Mouse (Mus musculus) kidney, adult 11 months (tissue): ENCODE results near the gene Krba1.
A peak's percentile ranks its signal among the peaks of the same experiment; 100 is the strongest.

Experiments used
- DNase-seq: peaks from one replicate; pipeline ENCODE4 v3.0.0; 2022

The Krba1 gene

DNA sequence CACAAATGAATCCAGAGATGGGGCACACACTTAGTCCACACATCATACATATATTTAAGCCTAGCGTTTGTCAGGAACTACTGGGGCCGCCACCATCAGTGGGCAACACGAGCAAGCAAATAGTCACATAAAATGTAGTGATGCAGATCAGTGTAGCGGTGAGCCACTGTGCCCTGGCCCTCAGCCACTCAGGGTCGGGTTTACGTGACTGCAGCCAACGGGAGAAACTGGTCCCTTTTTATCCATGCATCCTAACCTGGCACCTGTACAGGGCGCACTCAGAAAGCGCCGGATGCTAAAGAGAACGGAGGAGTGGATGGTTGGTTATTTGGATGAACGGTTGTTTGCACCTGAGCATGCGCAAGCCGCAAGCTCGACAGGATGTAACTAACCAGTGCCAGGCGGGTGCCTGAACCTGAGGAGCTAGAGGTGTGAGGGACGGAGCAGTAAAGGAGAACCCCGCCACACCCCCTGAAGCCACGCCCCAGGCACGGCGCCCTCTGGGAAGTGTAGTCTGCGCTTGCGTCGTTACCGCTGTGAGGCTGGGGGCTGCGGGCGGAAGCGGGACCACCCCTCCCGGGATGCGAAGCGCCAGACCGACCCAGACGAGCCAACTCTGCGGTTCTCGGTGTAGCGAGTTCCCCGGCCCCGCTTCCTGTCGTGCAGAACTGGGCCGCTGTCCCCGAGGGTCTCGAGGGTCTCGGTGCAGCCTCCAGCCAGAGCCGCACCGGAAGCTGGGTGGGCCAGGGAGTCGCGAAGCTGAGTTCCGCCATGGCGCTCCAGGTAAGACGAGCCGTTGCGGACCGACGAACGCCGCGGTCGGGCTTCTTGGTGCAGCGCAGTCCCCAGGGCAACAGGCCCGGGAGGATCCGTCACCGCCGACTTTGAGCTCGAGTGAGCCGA is at the start of gene Krba1:
TSS of gene Krba1 (plus strand) at position 482 of the 903 bp plus-strand sequence.
- DNase-seq: peak; percentile 89

DNA sequence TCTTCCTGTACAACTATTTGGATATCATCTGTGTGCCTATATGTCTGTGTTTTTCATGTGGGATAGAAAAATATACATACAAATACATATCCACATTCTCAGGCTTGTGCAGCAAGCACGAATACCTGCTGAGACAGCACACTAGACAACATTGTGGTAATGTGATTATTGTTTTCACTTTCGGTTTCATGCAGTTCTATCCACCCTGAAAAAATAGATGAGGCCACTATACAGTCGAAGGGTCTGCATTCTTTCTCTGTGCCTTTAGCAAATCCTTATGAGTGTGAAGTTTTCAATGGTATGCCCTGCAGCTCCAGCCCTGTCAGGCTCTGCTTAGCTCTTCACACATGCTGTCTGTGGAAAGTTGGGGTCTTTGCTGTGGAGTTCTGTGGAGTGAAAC is 36.5 kb upstream of the Krba1 start:
- no peak for DNase-seq

DNA sequence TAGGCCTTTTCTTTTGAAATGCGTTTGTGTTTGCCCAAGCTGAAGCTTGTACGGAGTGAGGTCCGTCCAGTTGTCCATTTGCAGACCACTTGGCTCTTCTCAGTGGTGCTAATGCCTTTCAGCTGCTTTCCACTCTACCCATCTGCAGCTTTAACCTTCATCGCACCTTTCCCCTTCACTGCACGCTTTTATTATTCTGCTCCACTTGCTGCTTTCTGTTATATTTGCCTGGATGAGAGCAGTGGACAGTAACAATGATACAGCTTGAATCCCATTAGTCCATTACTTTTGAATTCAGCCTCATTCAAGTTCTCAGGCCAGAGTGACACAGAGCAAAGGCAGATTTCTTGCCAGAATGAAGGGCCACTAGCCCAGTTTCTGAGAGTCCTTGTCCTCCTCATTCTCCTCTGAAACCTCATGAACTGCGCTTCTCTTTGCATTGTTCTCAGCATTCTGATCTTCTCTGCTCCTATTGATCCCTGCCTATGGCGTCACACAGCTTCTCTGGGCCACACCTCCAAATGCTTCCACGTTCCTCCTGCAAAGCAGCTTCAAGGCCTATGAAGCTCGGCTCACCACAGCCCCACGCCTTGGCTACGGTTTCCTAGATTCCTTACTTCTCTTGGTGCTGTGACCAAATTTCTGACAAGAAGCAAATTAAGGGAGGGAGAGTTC is 28.9 kb upstream of the Krba1 start:
- no peak for DNase-seq

DNA sequence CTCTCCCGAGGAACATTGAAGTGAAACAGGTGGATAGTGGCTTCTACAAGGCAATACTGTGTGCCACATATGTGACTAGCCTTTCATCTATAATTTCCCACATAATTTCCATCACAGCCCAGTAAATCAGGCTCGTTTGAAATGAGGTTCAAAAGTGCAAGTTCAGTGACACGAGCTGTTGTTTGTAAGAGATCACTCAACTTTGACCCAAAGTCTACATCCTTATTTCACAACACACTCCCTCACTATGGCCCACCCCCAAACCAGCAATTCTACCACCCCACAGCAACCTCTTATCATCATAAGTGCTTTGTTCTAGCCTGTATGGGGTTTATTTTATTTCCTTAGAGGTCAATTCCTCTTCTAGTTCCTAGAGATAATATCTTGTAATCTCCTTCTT is 7.2 kb upstream of the Krba1 start:
- no peak for DNase-seq

DNA sequence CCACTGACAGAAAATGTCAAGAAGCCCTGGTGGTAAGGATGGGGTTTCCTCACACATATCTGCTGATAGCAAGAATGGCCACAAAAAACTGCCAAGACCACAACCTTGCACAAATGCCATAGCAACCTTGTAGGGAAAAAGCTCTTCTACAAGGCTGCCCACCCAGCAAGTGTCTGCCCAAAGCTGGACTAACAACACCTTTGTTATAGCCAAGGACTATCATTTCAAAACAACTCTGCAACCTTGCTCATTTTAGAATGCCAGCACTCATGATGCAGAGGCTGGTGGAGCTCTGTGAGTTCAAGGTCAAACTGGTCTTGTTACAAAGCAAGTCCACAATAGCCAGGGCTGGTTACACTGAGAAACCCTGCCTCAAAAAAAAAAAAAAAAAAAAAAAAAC is 1.6 kb upstream of the Krba1 start:
- no peak for DNase-seq

- no peak for DNase-seq
These were observed 716 bp downstream of the Krba1 start for GRCm38 (mm10) chr6:48396008-48396595.

DNA sequence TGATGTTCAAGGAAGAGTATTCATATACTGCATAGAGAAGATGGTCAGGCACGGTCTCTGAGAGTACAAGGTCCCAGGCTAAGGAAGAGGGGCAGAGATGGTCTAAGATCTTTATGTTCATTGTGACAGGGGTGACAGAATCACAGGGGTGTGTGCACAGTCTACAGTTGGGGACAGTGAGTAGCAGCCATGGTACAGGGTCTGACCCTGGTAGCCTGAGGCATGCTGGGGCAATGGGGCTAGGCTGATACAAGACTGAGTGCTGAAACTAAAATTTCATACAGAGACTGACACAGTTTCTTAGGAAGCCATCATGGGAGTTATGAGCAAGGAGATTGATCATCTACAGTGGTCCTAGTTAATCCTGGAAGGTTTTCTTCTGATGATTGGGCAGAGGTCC is 1.3 kb downstream of the Krba1 start:
- no peak for DNase-seq

DNA sequence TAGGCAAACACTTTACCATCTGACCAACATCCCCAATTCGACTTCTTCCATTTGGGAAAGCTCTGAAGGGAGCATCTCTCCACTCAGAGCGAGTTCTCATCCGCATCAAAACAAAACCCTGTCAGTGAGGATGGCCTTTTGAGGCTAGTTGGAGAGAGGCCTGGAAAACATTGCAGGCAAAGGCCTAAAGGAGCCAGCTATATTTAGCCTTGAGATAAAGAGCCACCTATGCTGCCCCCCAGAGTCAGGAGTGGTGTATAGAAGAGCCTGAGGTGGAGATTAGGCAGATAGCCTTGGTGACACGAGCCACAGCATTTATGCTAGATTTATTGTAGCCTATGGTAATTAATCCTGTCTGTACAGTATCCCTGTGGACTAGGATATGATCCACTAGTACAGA is 1.9 kb downstream of the Krba1 start:
- no peak for DNase-seq

DNA sequence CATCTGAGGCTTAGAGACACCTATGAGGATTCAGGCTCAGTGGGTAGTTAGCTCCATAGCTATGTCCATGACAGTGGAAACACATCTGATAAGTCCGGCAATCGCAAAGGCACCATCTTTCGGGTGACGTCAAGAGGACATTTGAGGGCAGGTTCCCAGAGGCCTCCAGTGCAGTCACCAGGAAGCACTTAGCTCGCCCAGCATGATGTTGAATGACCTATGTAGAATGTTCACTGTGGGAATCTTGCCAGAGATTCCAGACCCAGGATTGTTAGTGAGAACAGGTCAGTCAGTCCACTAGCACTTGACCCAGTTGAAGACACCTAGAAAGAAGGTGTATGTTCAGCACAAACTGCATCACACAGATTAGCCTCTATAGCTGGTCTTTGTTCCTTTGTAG is 4.5 kb downstream of the Krba1 start:
- DNase-seq: peak; percentile 49

GRCm38 (mm10) chr6:48404071-48404470 is 8.7 kb downstream of the Krba1 start:
- no peak for DNase-seq

DNA sequence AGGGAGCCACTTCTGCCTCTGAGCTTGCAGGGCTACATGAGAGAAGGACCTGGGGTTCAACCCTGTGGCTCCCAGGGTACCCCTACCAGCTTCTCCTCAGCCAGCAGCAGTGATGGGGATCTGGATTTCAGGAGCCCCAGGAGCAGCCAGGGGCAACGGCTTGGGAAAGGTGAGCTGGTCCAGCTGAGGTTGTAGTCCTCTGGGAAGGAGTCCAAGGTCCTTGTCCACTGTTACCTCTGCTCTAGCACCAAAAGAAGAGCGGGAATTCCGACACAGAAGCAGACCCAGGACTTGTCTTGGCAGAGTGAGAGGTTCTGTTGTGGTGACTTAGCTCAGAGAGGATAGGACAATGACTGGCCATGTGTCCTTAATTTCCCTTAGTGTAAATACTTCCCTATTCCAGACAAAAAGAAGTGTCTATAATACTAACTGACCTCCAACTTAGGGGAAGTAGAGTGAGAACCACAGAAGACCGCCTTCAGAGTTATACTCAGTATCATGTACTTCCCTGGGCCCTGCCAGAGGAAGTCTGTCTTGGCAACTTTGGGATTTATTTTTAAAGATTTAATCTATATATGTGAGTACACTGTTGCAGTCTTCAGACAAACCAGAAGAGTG is 14.4 kb downstream of the Krba1 start:
- peak; percentile 23 for DNase-seq

DNA sequence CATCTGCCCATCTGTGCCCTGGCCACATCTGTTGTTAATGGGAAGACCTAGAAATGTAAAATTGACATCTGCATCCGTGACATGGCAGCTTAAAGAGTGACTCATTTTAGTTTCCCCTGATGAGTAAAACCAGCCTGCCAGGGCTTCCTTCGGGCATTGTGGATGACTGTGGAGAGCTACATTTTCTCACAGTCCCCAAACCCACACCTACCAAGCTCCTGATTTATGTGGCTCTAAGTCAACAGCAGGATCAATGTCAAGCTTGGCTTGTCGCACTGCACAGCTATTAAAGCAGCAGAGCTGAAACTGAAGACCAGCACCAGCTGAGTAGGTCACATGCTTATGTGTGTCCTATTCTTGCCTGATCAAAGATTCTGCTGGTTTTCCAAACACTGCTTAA is 15.2 kb downstream of the Krba1 start:
- peak; percentile 4 for DNase-seq

- DNase-seq: peak; percentile 43
These were observed 16.1 kb downstream of the Krba1 start for GRCm38 (mm10) chr6:48411193-48412092.

- peak; percentile 11 for DNase-seq
These were observed 16.8 kb downstream of the Krba1 start for GRCm38 (mm10) chr6:48412147-48412546.

- no peak for DNase-seq
These were observed 17.3 kb downstream of the Krba1 start for GRCm38 (mm10) chr6:48412662-48413061.

- no peak for DNase-seq
These were observed 17.7 kb downstream of the Krba1 start for GRCm38 (mm10) chr6:48413081-48413480.

GRCm38 (mm10) chr6:48414886-48415285 is 19.5 kb downstream of the Krba1 start:
- DNase-seq: no peak

GRCm38 (mm10) chr6:48415636-48416035 is 20.2 kb downstream of the Krba1 start:
- DNase-seq: peak; percentile 52

DNA sequence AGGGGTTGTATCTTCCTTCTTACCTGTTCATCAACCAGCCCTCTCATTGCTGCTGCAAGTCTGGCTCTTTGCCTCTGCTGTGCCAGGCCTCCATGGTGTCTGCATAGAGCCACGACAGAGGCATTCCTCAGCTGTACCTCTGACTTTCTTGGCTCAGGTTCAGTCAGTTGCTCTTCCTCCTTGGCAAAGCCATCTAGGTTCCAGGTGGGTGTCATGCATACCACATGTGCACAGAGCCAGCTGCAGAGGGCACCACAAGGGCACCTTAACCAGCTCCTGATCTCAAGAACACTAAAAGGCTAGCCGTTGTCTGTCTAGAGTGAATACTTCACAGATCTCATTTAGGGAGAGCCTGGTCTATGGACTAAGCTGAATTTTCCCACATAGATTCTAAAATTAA is 21.1 kb downstream of the Krba1 start:
- DNase-seq: peak; percentile 72

- no peak for DNase-seq
These were observed 25.3 kb downstream of the Krba1 start for GRCm38 (mm10) chr6:48420647-48421046.

GRCm38 (mm10) chr6:48423336-48423735 is 27.9 kb downstream of the Krba1 start:
- no peak for DNase-seq

- no peak for DNase-seq
These were observed 28.7 kb downstream of the Krba1 start for GRCm38 (mm10) chr6:48424074-48424473.
